Mouse (Mus musculus) cerebellum, adult 9-10 months (tissue): ENCODE measurements around the gene Vegfa.
A peak's percentile ranks its signal among the peaks of the same experiment; 100 is the strongest.

ENCODE experiments used
- DNase-seq: peaks from one replicate; pipeline ENCODE4 v3.0.0; 2022

Vegfa gene

GRCm38 (mm10) chr17:46032257-46032991 lies at the start of gene Vegfa:
Gene Vegfa (minus strand): TSS chr17:46032369.
- DNase-seq = peak; percentile 93

- no peak for DNase-seq
Observed at GRCm38 (mm10) chr17:46081657-46082056, 49.5 kb upstream of the Vegfa start.

- no peak for DNase-seq
Observed at GRCm38 (mm10) chr17:46081042-46081441, 48.9 kb upstream of the Vegfa start.

GRCm38 (mm10) chr17:46080388-46080787 lies 48.2 kb upstream of the Vegfa start:
- no peak for DNase-seq

GRCm38 (mm10) chr17:46079037-46079436 lies 46.9 kb upstream of the Vegfa start:
- DNase-seq = no peak

- DNase-seq = no peak
Observed at GRCm38 (mm10) chr17:46077921-46078534, 45.9 kb upstream of the Vegfa start.

GRCm38 (mm10) chr17:46076260-46076551 lies 44.0 kb upstream of the Vegfa start:
- DNase-seq = no peak

GRCm38 (mm10) chr17:46075551-46076259 lies 43.5 kb upstream of the Vegfa start:
- no peak for DNase-seq

GRCm38 (mm10) chr17:46075116-46075485 lies 42.9 kb upstream of the Vegfa start:
- no peak for DNase-seq

GRCm38 (mm10) chr17:46074398-46075115 lies 42.4 kb upstream of the Vegfa start:
- DNase-seq = no peak

GRCm38 (mm10) chr17:46073730-46074301 lies 41.6 kb upstream of the Vegfa start:
- DNase-seq = peak; percentile 39

GRCm38 (mm10) chr17:46071531-46071930 lies 39.4 kb upstream of the Vegfa start:
- no peak for DNase-seq

- DNase-seq = no peak
Observed at GRCm38 (mm10) chr17:46070046-46070445, 37.9 kb upstream of the Vegfa start.

GRCm38 (mm10) chr17:46063974-46064312 lies 31.8 kb upstream of the Vegfa start:
- no peak for DNase-seq

- no peak for DNase-seq
Observed at GRCm38 (mm10) chr17:46063283-46063973, 31.3 kb upstream of the Vegfa start.

GRCm38 (mm10) chr17:46060253-46060652 lies 28.1 kb upstream of the Vegfa start:
- DNase-seq = no peak

- DNase-seq = no peak
Observed at GRCm38 (mm10) chr17:46059226-46059825, 27.2 kb upstream of the Vegfa start.

GRCm38 (mm10) chr17:46056288-46056687 lies 24.1 kb upstream of the Vegfa start:
- no peak for DNase-seq

GRCm38 (mm10) chr17:46055736-46056135 lies 23.6 kb upstream of the Vegfa start:
- DNase-seq = no peak

- no peak for DNase-seq
Observed at GRCm38 (mm10) chr17:46053291-46053842, 21.2 kb upstream of the Vegfa start.

GRCm38 (mm10) chr17:46052146-46052545 lies 20.0 kb upstream of the Vegfa start:
- DNase-seq = no peak

GRCm38 (mm10) chr17:46051356-46051755 lies 19.2 kb upstream of the Vegfa start:
- peak; percentile 64 for DNase-seq
